Mouse (Mus musculus): ENCODE results near the gene Mmd2. TPM values are rescaled to one million over a fixed set of nuclear protein-coding genes. Genes with fewer than 3 reads are reported as not detected.
A peak's percentile ranks its signal among the peaks of the same experiment; 100 is the strongest.

The Mmd2 gene
- polyA plus RNA-seq, 1 experiment, result not detected

DNA sequence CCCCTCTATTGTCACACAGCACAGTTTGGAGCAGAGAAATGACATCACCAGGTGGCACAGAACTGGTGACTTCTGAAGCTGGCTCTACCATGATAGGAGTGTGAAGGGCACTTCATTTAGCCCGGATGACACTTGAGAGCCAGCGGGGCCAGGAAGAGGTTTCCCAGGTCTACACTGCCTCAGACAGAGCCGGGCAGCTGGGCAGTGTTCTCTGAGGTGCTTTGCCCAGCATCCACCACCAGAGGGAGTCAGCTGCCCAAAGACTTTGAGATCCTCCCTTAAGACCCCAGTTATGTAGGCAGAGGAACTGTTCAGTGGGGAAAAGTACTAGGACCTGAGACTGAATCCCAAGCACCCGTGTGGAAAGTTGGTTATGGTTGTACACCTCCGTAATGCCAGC, 27.1 kb downstream of the Mmd2 start:
- Histone ChIP-seq H3K4me1 (ENCODE audit: control insufficient read depth, insufficient read depth, low read length) (no peaks in the 10 kb centered on the region), H3K4me3 (ENCODE audit: insufficient read depth, low read length) (no peak overlapping the region), H3K27ac (ENCODE audit: insufficient read depth, low read depth, low read length) (no peak overlapping the region)
- no peak for TF ChIP-seq POLR2A (IDR thresholded peaks at IDR 0.05; ENCODE audit: borderline replicate concordance, low read depth, low read length)
- TF ChIP-seq CTCF (IDR thresholded peaks at IDR 0.05; ENCODE audit: low read depth, low read length), result peak; percentile 87

DNA sequence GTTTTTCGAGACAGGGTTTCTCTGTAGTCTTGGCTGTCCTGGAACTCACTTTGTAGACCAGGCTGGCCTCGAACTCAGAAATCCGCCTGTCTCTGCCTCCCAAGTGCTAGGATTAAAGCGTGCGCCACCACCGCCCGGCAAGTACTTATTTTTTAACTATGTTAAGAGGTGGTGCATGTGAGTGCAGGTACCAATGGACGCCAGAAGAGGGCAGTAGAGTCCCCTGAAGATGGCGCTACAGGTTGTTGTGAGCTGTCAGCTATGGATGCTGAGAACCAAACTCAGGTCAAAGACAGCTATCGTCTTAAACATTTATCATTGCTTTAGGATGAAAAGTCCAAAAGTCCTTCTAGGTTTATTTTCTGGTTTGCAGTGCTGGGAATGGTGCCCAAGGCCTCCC, 30.4 kb downstream of the Mmd2 start:
- Histone ChIP-seq H3K4me1 (ENCODE audit: control insufficient read depth, insufficient read depth, low read length) (no peaks in the 10 kb centered on the region), H3K4me3 (ENCODE audit: insufficient read depth, low read length) (no peak overlapping the region), H3K27ac (ENCODE audit: insufficient read depth, low read depth, low read length) (no peak overlapping the region)
- TF ChIP-seq CTCF (IDR thresholded peaks at IDR 0.05; ENCODE audit: low read depth, low read length) (no peak), POLR2A (IDR thresholded peaks at IDR 0.05; ENCODE audit: borderline replicate concordance, low read depth, low read length) (no peak)

DNA sequence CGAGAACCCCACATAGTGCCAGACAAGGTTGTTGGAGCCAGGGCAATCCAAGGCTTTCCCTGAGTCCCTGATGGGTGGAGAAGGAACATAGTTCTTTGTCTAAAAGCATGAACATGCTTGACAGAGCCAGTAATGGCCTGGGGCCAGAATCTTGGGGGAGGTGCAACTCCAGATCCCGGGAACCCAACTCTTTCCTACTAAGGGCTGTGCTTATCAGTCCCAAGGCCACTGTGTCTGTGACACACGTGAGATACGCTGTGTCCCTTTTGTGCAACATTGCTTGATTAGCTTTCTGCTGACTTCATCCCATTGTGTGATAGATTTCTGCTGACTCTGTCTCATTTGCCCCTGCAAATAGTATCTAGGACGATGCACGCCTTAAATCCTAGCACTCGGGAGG, 31.8 kb downstream of the Mmd2 start:
- H3K27ac ChIP-seq (ENCODE audit: insufficient read depth, low read depth, low read length), result no peak overlapping the region
- H3K4me3 ChIP-seq (ENCODE audit: insufficient read depth, low read length), result no peak overlapping the region
- TF ChIP-seq CTCF (IDR thresholded peaks at IDR 0.05; ENCODE audit: low read depth, low read length), result no peak
- TF ChIP-seq POLR2A (IDR thresholded peaks at IDR 0.05; ENCODE audit: borderline replicate concordance, low read depth, low read length), result no peak
- no peaks in the 10 kb centered on the region for H3K4me1 ChIP-seq (ENCODE audit: control insufficient read depth, insufficient read depth, low read length)

DNA sequence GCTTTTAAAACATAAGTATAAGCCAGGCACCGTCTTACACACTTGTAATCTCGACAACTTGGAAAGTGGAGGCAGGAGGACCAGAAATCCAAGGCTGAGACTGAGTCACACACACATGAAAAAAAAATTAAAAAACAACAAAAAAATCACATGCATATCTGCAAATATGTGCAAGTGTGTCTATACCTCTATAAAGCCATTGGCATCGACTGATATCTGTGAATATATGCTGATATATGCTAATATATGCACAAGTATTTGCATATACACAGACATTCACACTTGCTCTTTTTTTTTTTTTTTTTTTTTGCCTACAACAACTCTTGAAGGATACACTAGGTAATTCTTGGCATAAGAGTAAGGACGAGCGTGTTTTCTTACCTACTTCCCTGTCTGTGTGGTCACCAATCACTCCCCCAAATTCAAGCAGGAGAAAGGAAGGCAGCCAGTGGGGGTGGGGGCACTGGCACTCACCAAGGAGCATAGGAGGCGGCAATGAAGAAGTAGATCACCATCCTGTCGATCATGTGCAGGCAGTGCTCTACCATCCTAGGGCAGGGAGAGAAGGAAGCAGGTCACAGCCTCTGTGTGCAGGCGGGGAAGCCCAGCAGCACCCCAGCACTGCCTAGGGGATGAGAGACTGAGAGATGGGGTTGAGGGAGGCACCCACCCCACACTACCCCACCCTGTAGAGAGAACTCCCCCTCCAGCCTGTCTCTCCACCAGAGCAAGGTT, 34.1 kb downstream of the Mmd2 start:
- TF ChIP-seq POLR2A (IDR thresholded peaks at IDR 0.05; ENCODE audit: borderline replicate concordance, low read depth, low read length) (no peak), CTCF (IDR thresholded peaks at IDR 0.05; ENCODE audit: low read depth, low read length) (no peak)
- Histone ChIP-seq H3K27ac (ENCODE audit: insufficient read depth, low read depth, low read length) (no peak overlapping the region), H3K4me3 (ENCODE audit: insufficient read depth, low read length) (no peak overlapping the region), H3K4me1 (ENCODE audit: control insufficient read depth, insufficient read depth, low read length) (no peaks in the 10 kb centered on the region)

DNA sequence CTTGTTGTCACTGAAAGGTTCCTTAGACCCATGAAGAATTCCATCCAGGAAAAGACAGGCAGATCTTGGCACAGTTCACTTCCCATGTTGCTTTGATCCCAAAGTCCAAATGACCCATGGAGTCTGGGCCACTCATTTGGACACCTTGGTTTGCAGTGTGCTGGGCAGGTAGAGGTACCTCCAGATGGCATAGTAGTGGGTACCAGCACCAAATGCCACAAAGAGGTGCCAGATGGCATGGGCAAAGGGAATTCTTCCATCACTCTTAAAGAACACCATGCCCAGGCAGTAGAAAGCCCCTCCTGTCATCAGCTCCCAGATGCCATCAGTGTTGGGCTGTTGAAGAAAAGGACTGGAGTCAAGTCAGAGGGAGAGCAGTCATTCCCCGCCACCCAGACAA, 44.0 kb downstream of the Mmd2 start:
- no peak overlapping the region for H3K27ac ChIP-seq (ENCODE audit: insufficient read depth, low read depth, low read length)
- TF ChIP-seq CTCF (IDR thresholded peaks at IDR 0.05; ENCODE audit: low read depth, low read length) (no peak), POLR2A (IDR thresholded peaks at IDR 0.05; ENCODE audit: borderline replicate concordance, low read depth, low read length) (no peak)
- H3K4me3 ChIP-seq (ENCODE audit: insufficient read depth, low read length), result no peak overlapping the region
- no peaks in the 10 kb centered on the region for H3K4me1 ChIP-seq (ENCODE audit: control insufficient read depth, insufficient read depth, low read length)

DNA sequence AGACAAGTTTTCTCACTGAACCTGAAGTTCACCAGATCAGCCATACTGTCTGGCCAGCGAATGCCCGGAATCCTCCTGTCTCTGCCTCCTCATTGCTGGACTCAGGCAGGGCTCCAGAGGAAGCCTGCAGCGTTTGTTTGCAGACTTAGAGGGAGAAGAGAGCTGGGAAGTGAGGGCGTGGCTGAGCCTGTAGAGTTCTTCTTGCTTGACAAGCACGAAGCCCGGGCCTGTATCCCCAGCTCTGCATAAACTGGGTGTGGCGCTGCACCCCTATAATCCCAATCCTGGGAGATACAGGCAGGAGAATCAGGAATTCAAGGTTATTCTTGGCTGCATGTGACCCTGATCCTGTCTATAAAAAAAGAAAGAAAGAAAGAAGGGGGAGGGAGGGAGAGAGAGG, 48.3 kb downstream of the Mmd2 start:
- H3K27ac ChIP-seq (ENCODE audit: insufficient read depth, low read depth, low read length), result no peak overlapping the region
- H3K4me3 ChIP-seq (ENCODE audit: insufficient read depth, low read length), result no peak overlapping the region
- TF ChIP-seq POLR2A (IDR thresholded peaks at IDR 0.05; ENCODE audit: borderline replicate concordance, low read depth, low read length) (no peak), CTCF (IDR thresholded peaks at IDR 0.05; ENCODE audit: low read depth, low read length) (no peak)
- no peaks in the 10 kb centered on the region for H3K4me1 ChIP-seq (ENCODE audit: control insufficient read depth, insufficient read depth, low read length)

DNA sequence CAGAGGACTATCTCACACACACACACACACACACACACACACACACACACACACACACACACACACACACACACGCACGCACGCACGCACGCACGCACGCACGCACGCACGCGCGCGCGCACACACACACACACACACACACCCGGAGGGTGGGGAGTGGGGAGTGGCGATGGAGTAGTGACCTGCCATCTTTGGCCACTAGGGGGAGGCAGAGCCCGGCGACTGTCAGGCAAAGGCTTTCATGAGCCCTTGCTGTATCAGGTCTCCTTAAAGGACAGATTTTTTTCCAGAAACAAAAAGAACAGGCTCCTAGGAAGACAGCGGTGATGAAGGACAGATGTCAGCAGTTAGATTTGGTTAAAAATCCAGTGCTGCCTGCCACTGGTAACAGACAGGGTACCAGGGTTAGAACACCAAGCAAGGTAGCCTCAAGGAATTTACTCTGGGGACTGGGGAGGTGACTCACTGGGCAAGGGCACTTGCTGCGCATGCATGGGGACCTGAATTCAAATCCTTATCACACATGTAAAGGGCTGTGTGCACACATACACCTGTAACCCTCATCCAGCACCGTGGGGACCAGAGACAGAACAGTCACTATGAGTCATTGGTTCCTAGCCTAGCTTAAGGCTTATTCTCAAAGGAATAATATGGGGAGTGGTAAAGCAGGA, 51.1 kb downstream of the Mmd2 start:
- no peak overlapping the region for H3K27ac ChIP-seq (ENCODE audit: insufficient read depth, low read depth, low read length)
- H3K4me1 ChIP-seq (ENCODE audit: control insufficient read depth, insufficient read depth, low read length), result no peaks in the 10 kb centered on the region
- TF ChIP-seq POLR2A (IDR thresholded peaks at IDR 0.05; ENCODE audit: borderline replicate concordance, low read depth, low read length) (no peak), CTCF (IDR thresholded peaks at IDR 0.05; ENCODE audit: low read depth, low read length) (peak; percentile 42; the same call in 1 of the 2 replicates)
- no peak overlapping the region for H3K4me3 ChIP-seq (ENCODE audit: insufficient read depth, low read length)

DNA sequence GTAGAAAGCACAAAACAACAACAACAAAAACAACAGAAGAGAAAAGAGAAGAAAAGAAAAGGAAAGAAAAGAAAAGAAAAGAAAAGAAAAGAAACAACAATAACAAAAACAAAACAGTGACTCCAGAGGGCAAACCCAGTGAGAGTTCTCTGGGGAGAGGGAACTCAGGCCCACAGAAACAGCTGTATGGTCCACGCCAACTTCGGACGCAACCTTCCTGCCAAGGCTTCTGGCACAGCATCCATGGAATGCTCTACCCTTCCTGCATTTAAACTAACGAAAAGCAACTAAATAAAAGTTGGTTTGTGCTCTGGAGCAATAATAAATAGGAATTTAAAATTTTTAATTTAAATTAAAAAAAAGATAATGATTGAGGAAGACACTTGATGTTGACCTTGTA, 51.9 kb downstream of the Mmd2 start:
- Histone ChIP-seq H3K27ac (ENCODE audit: insufficient read depth, low read depth, low read length) (no peak overlapping the region), H3K4me3 (ENCODE audit: insufficient read depth, low read length) (no peak overlapping the region), H3K4me1 (ENCODE audit: control insufficient read depth, insufficient read depth, low read length) (no peaks in the 10 kb centered on the region)
- no peak for TF ChIP-seq POLR2A (IDR thresholded peaks at IDR 0.05; ENCODE audit: borderline replicate concordance, low read depth, low read length)
- TF ChIP-seq CTCF (IDR thresholded peaks at IDR 0.05; ENCODE audit: low read depth, low read length), result no peak

DNA sequence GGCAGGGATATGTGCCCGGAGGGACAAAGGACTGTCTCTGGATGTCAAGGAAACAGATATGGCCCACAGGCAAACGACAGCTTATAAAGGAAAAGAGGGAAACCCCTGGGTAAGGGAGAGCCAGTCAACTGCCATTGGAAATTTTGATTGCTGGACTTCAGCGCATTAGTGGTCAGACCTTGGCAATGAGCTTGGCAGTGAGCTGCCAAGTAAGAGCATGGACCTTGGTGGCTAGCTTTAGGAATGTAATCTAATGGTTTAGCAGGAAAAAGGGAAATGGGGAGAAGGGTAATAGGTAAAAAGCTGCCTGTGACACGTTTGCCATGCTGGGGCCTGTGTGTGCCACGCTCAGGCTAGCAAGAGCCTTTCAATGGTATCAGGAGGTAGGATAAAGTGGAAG, 52.7 kb downstream of the Mmd2 start:
- H3K27ac ChIP-seq (ENCODE audit: insufficient read depth, low read depth, low read length), result no peak overlapping the region
- no peak for TF ChIP-seq POLR2A (IDR thresholded peaks at IDR 0.05; ENCODE audit: borderline replicate concordance, low read depth, low read length)
- no peak for TF ChIP-seq CTCF (IDR thresholded peaks at IDR 0.05; ENCODE audit: low read depth, low read length)

More for the DNA sequence above, 52.7 kb downstream of the Mmd2 start:
- no peak overlapping the region for H3K4me3 ChIP-seq (ENCODE audit: insufficient read depth, low read length)
- no peaks in the 10 kb centered on the region for H3K4me1 ChIP-seq (ENCODE audit: control insufficient read depth, insufficient read depth, low read length)

Measured in bone marrow macrophage, adult 2 months (primary cell).